Mouse (Mus musculus): ENCODE results near the gene Gm19345. TPM values are rescaled to one million over a fixed set of nuclear protein-coding genes. Genes with fewer than 3 reads are reported as not detected.
A peak's percentile ranks its signal among the peaks of the same experiment; 100 is the strongest.

Gm19345 gene
- polyA plus RNA-seq, 1 experiment from 2014 or later = not detected

- Histone ChIP-seq H3K9me3 (ENCODE audit: control insufficient read depth, low read length) (no peaks in the 10 kb centered on the region), H3K27ac (replicated peaks in 1 of 2; ENCODE audit: control insufficient read depth in 1 of 2, insufficient read depth in 1 of 2, low read depth in 2 of 2, low read length in 2 of 2) (0 out of 4 replicates have a peak overlapping the region, but pooled peaks have one; percentile 14 to 33), H3K27me3 (ENCODE audit: control insufficient read depth, insufficient read depth, low read length) (peaks cover 22% of the 10 kb centered on the region), H3K4me2 (ENCODE audit: low read length) (peak overlapping the region; percentile 84), H3K4me1 (ENCODE audit: control insufficient read depth in 2 of 2, insufficient read depth in 2 of 2, low read length in 2 of 2) (peaks cover 9 to 20% of the 10 kb centered on the region in 2 experiments), H3K9ac (ENCODE audit: low read length) (peak overlapping the region; percentile 68), H3K36me3 (ENCODE audit: control insufficient read depth, insufficient read depth, low read length) (no peaks in the 10 kb centered on the region), H3K4me3 (ENCODE audit: control insufficient read depth in 1 of 2, insufficient read depth in 1 of 2, low read depth in 1 of 2, low read length in 2 of 2) (peak overlapping the region; percentile 46 to 53)
- 30% methylated on average over 17 of the region's 17 CpGs for WGBS
- no peak for ATAC-seq (ENCODE audit: insufficient number of reproducible peaks, insufficient read depth, low FRiP score, low read depth)
Observed at GRCm38 (mm10) chr7:19815296-19816223, 36.2 kb upstream of the Gm19345 start.

GRCm38 (mm10) chr7:19816224-19816771, 35.5 kb upstream of the Gm19345 start:
- Histone ChIP-seq H3K9ac (ENCODE audit: low read length) (peak overlapping the region; percentile 68), H3K4me1 (ENCODE audit: control insufficient read depth in 2 of 2, insufficient read depth in 2 of 2, low read length in 2 of 2) (peaks cover 9 to 20% of the 10 kb centered on the region in 2 experiments), H3K9me3 (ENCODE audit: control insufficient read depth, low read length) (no peaks in the 10 kb centered on the region), H3K4me3 (ENCODE audit: control insufficient read depth in 1 of 2, insufficient read depth in 1 of 2, low read depth in 1 of 2, low read length in 2 of 2) (peak overlapping the region; percentile 46 to 53), H3K36me3 (ENCODE audit: control insufficient read depth, insufficient read depth, low read length) (no peaks in the 10 kb centered on the region), H3K27ac (replicated peaks in 1 of 2; ENCODE audit: control insufficient read depth in 1 of 2, insufficient read depth in 1 of 2, low read depth in 2 of 2, low read length in 2 of 2) (peak overlapping the region; percentile 33 to 47; a peak in 1 of 4 replicates), H3K4me2 (ENCODE audit: low read length) (peak overlapping the region; percentile 84), H3K27me3 (ENCODE audit: control insufficient read depth, insufficient read depth, low read length) (peaks cover 17% of the 10 kb centered on the region)
- under 1% methylated on average over 28 of the region's 28 CpGs for WGBS
- ATAC-seq (ENCODE audit: insufficient number of reproducible peaks, insufficient read depth, low FRiP score, low read depth) = peak; percentile 60

GRCm38 (mm10) chr7:19817382-19818105, 34.3 kb upstream of the Gm19345 start:
- peaks cover 17% of the 10 kb centered on the region for H3K27me3 ChIP-seq (ENCODE audit: control insufficient read depth, insufficient read depth, low read length)
- H3K4me2 ChIP-seq (ENCODE audit: low read length) = peak overlapping the region; percentile 84
- WGBS = 13% methylated on average over 15 of the region's 15 CpGs
- peaks cover 9 to 26% of the 10 kb centered on the region in 2 experiments for H3K4me1 ChIP-seq (ENCODE audit: control insufficient read depth in 2 of 2, insufficient read depth in 2 of 2, low read length in 2 of 2)
- peak overlapping the region in 1 of 2 experiments; percentile 10; a peak in 1 of 4 replicates for H3K27ac ChIP-seq (replicated peaks in 1 of 2; ENCODE audit: control insufficient read depth in 1 of 2, insufficient read depth in 1 of 2, low read depth in 2 of 2, low read length in 2 of 2)
- H3K4me3 ChIP-seq (ENCODE audit: control insufficient read depth in 1 of 2, insufficient read depth in 1 of 2, low read depth in 1 of 2, low read length in 2 of 2) = peak overlapping the region; percentile 2 to 46; a peak in 3 of 4 replicates
- 0 out of 2 replicates have a peak, but pooled peaks have one; percentile 14 for ATAC-seq (ENCODE audit: insufficient number of reproducible peaks, insufficient read depth, low FRiP score, low read depth)
- H3K36me3 ChIP-seq (ENCODE audit: control insufficient read depth, insufficient read depth, low read length) = no peaks in the 10 kb centered on the region
- H3K9me3 ChIP-seq (ENCODE audit: control insufficient read depth, low read length) = no peaks in the 10 kb centered on the region
- H3K9ac ChIP-seq (ENCODE audit: low read length) = peak overlapping the region; percentile 68; the same call in 1 of the 2 replicates

GRCm38 (mm10) chr7:19818440-19818839, 33.4 kb upstream of the Gm19345 start:
- H3K27me3 ChIP-seq (ENCODE audit: control insufficient read depth, insufficient read depth, low read length) = peaks cover 18% of the 10 kb centered on the region
- H3K9me3 ChIP-seq (ENCODE audit: control insufficient read depth, low read length) = no peaks in the 10 kb centered on the region
- peaks cover 14 to 33% of the 10 kb centered on the region in 2 experiments for H3K4me1 ChIP-seq (ENCODE audit: control insufficient read depth in 2 of 2, insufficient read depth in 2 of 2, low read length in 2 of 2)
- H3K27ac ChIP-seq (replicated peaks in 1 of 2; ENCODE audit: control insufficient read depth in 1 of 2, insufficient read depth in 1 of 2, low read depth in 2 of 2, low read length in 2 of 2) = no peak overlapping the region
- H3K36me3 ChIP-seq (ENCODE audit: control insufficient read depth, insufficient read depth, low read length) = no peaks in the 10 kb centered on the region
- ATAC-seq (ENCODE audit: insufficient number of reproducible peaks, insufficient read depth, low FRiP score, low read depth) = no peak
- WGBS = 86% methylated on average over 5 of the region's 5 CpGs
- no peak overlapping the region for H3K4me3 ChIP-seq (ENCODE audit: control insufficient read depth in 1 of 2, insufficient read depth in 1 of 2, low read depth in 1 of 2, low read length in 2 of 2)
- H3K9ac ChIP-seq (ENCODE audit: low read length) = no peak overlapping the region
- H3K4me2 ChIP-seq (ENCODE audit: low read length) = no peak overlapping the region

- Histone ChIP-seq H3K4me1 (ENCODE audit: control insufficient read depth in 2 of 2, insufficient read depth in 2 of 2, low read length in 2 of 2) (peaks cover 18 to 37% of the 10 kb centered on the region in 2 experiments), H3K4me2 (ENCODE audit: low read length) (no peak overlapping the region), H3K27me3 (ENCODE audit: control insufficient read depth, insufficient read depth, low read length) (peaks cover 18% of the 10 kb centered on the region), H3K27ac (replicated peaks in 1 of 2; ENCODE audit: control insufficient read depth in 1 of 2, insufficient read depth in 1 of 2, low read depth in 2 of 2, low read length in 2 of 2) (no peak overlapping the region), H3K36me3 (ENCODE audit: control insufficient read depth, insufficient read depth, low read length) (no peaks in the 10 kb centered on the region), H3K9ac (ENCODE audit: low read length) (no peak overlapping the region), H3K9me3 (ENCODE audit: control insufficient read depth, low read length) (no peaks in the 10 kb centered on the region), H3K4me3 (ENCODE audit: control insufficient read depth in 1 of 2, insufficient read depth in 1 of 2, low read depth in 1 of 2, low read length in 2 of 2) (no peak overlapping the region)
- 83% methylated on average over 7 of the region's 7 CpGs for WGBS
- ATAC-seq (ENCODE audit: insufficient number of reproducible peaks, insufficient read depth, low FRiP score, low read depth) = no peak
Observed at GRCm38 (mm10) chr7:19818875-19819274, 32.9 kb upstream of the Gm19345 start.

- Histone ChIP-seq H3K9me3 (ENCODE audit: control insufficient read depth, low read length) (no peaks in the 10 kb centered on the region), H3K27ac (replicated peaks in 1 of 2; ENCODE audit: control insufficient read depth in 1 of 2, insufficient read depth in 1 of 2, low read depth in 2 of 2, low read length in 2 of 2) (no peak overlapping the region), H3K9ac (ENCODE audit: low read length) (no peak overlapping the region), H3K4me3 (ENCODE audit: control insufficient read depth in 1 of 2, insufficient read depth in 1 of 2, low read depth in 1 of 2, low read length in 2 of 2) (no peak overlapping the region), H3K4me1 (ENCODE audit: control insufficient read depth in 2 of 2, insufficient read depth in 2 of 2, low read length in 2 of 2) (peaks cover 23 to 47% of the 10 kb centered on the region in 2 experiments), H3K27me3 (ENCODE audit: control insufficient read depth, insufficient read depth, low read length) (peaks cover 22% of the 10 kb centered on the region), H3K4me2 (ENCODE audit: low read length) (no peak overlapping the region), H3K36me3 (ENCODE audit: control insufficient read depth, insufficient read depth, low read length) (no peaks in the 10 kb centered on the region)
- WGBS = 69% methylated on average over 3 of the region's 3 CpGs
- ATAC-seq (ENCODE audit: insufficient number of reproducible peaks, insufficient read depth, low FRiP score, low read depth) = no peak
Observed at GRCm38 (mm10) chr7:19820347-19821048, 31.3 kb upstream of the Gm19345 start.

GRCm38 (mm10) chr7:19821633-19822032, 30.2 kb upstream of the Gm19345 start:
- Histone ChIP-seq H3K4me3 (ENCODE audit: control insufficient read depth in 1 of 2, insufficient read depth in 1 of 2, low read depth in 1 of 2, low read length in 2 of 2) (no peak overlapping the region), H3K4me1 (ENCODE audit: control insufficient read depth in 2 of 2, insufficient read depth in 2 of 2, low read length in 2 of 2) (peaks cover 16 to 38% of the 10 kb centered on the region in 2 experiments), H3K9ac (ENCODE audit: low read length) (no peak overlapping the region), H3K27me3 (ENCODE audit: control insufficient read depth, insufficient read depth, low read length) (peaks cover 22% of the 10 kb centered on the region), H3K4me2 (ENCODE audit: low read length) (peak overlapping the region; percentile 87; the same call in 1 of the 2 replicates), H3K36me3 (ENCODE audit: control insufficient read depth, insufficient read depth, low read length) (no peaks in the 10 kb centered on the region), H3K9me3 (ENCODE audit: control insufficient read depth, low read length) (no peaks in the 10 kb centered on the region), H3K27ac (replicated peaks in 1 of 2; ENCODE audit: control insufficient read depth in 1 of 2, insufficient read depth in 1 of 2, low read depth in 2 of 2, low read length in 2 of 2) (no peak overlapping the region)
- WGBS = 67% methylated on average over 7 of the region's 7 CpGs
- ATAC-seq (ENCODE audit: insufficient number of reproducible peaks, insufficient read depth, low FRiP score, low read depth) = no peak

Measured in heart, embryonic 14.5 days (tissue).